Mouse (Mus musculus) heart, adult 2 months (tissue): ENCODE measurements around the gene Cacna1b.

Experiments
- CTCF ChIP-seq: fragments of 200-600 bp; IDR thresholded peaks from 2 replicates; pipeline ENCODE4 v1.8.1; 2022; ENCODE audit warnings: antibody characterized with exemption, mild to moderate bottlenecking, moderate library complexity
- EP300 ChIP-seq: fragments of 200-500 bp; IDR thresholded peaks from 2 replicates; pipeline ENCODE4 v1.6.1; 2011; ENCODE audit warnings: low read depth, low read length, control low read depth; ENCODE audit not compliant: insufficient read depth
- POLR2A ChIP-seq: fragments of 200-500 bp; IDR thresholded peaks from 2 replicates; pipeline ENCODE4 v1.6.1; 2011; ENCODE audit warnings: mild to moderate bottlenecking, low read depth, low read length, control low read depth; ENCODE audit not compliant: insufficient read depth

GRCm38 (mm10) chr2:24776831-24777230 is 13.9 kb upstream of the Cacna1b start:
- TF ChIP-seq CTCF (no peak), POLR2A (no peak), EP300 (no peak)
